Mouse (Mus musculus): Measurements from ENCODE around the gene Eng. TPM values are rescaled to one million over a fixed set of nuclear protein-coding genes. Genes with fewer than 3 reads are reported as not detected.

Gene Eng
- polyA plus RNA-seq, 1 experiment, result 31.6 TPM

DNA sequence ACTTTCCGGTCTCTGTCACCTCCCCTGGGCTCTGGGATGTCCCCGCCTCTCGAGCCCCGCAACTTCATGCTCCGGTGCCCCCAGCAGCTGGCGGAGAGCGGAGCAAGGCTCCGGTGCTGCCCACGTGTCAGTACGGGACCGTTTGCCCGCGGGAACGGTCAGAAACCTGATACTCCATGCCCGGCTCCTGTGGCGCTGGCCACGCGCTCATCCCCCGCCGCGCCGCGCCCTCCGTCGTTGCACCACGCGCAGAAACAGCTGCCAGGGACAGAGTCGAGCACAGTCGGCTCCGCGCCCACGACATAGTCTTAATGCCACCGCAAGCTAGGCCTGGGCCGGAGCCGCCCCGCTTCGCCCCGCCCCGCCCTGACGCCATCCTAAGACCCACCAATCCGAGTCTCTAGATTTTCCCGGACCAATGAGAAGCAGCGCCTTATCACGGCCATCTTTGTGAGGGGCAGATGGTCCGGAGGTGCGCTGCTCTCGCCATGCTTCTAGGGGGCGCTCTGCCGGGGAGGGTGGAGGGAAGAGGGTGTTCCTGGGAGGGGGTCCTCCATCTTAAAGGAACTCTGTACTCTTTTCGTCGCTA is 47.5 kb downstream of the Eng start:
- DNase-seq, result peak; percentile 95 to 96
- WGBS, result under 1% methylated on average over 51 of the region's 51 CpGs
- H3K27ac ChIP-seq (ENCODE audit: insufficient read depth, low read length), result peak overlapping the region; percentile 57
- TF ChIP-seq CTCF (IDR thresholded peaks at IDR 0.05; ENCODE audit: borderline replicate concordance, insufficient read depth, low read depth, low read length), result peak; percentile 82
- TF ChIP-seq POLR2A (IDR thresholded peaks at IDR 0.05; ENCODE audit: borderline replicate concordance, insufficient read depth, low read length), result peak; percentile 83
- peak overlapping the region; percentile 82 for H3K4me3 ChIP-seq (replicated peaks; ENCODE audit: insufficient read depth, low read depth, low read length)
- no peaks in the 10 kb centered on the region for H3K27me3 ChIP-seq (ENCODE audit: control insufficient read depth, insufficient read depth, low read length)
- peaks cover 4% of the 10 kb centered on the region; the same call in 1 of the 2 replicates for H3K4me1 ChIP-seq (ENCODE audit: control insufficient read depth, insufficient read depth, low read length)

DNA sequence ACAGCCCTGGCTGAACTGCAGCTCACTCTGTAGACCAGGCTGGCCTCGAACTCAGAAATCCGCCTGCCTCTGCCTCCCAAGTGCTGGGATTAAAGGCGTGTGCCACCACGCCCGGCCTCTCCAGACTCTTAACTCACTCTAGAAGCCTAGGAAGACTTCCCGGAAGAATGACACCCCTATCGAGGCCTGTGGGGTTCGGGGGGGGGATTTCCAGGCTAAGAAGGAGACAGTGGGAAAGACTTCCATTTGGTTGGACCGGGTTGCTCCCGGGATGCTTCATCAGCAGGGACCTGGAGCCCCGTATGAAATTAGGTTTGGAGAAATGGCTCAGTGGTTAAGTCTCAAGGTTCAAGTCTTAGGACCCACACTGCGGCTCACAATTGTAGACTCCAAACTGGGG is 48.3 kb downstream of the Eng start:
- Histone ChIP-seq H3K4me3 (replicated peaks; ENCODE audit: insufficient read depth, low read depth, low read length) (peak overlapping the region; percentile 82), H3K27ac (ENCODE audit: insufficient read depth, low read length) (no peak overlapping the region), H3K4me1 (ENCODE audit: control insufficient read depth, insufficient read depth, low read length) (peaks cover 4% of the 10 kb centered on the region; the same call in 1 of the 2 replicates), H3K27me3 (ENCODE audit: control insufficient read depth, insufficient read depth, low read length) (no peaks in the 10 kb centered on the region)
- no peak for TF ChIP-seq CTCF (IDR thresholded peaks at IDR 0.05; ENCODE audit: borderline replicate concordance, insufficient read depth, low read depth, low read length)
- WGBS, result 77% methylated on average over 12 of the region's 12 CpGs
- no peak for DNase-seq

DNA sequence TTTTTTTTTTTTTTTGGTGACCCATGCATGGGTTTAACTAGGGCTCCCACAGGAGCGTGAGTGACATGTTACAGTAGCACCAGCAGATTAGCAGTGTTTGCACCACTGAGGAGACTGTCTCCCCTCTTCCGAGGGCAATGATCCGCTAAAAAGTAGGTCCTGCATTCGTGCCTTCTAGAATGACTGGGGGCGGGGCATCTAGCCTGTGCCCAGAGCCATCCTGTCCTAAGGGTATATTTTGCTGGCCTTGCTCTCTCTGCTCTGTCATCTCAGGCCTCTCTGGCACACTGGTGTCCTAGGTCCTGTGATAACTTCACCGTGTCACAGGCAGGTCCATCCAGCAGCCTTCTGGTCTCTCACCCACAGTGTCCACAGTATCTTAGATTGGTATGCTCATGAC is 53.3 kb downstream of the Eng start:
- DNase-seq, result no peak
- no peak for TF ChIP-seq CTCF (IDR thresholded peaks at IDR 0.05; ENCODE audit: borderline replicate concordance, insufficient read depth, low read depth, low read length)
- no peak for TF ChIP-seq POLR2A (IDR thresholded peaks at IDR 0.05; ENCODE audit: borderline replicate concordance, insufficient read depth, low read length)
- Histone ChIP-seq H3K4me3 (replicated peaks; ENCODE audit: insufficient read depth, low read depth, low read length) (no peak overlapping the region), H3K27ac (ENCODE audit: insufficient read depth, low read length) (no peak overlapping the region), H3K4me1 (ENCODE audit: control insufficient read depth, insufficient read depth, low read length) (no peaks in the 10 kb centered on the region), H3K27me3 (ENCODE audit: control insufficient read depth, insufficient read depth, low read length) (no peaks in the 10 kb centered on the region)
- WGBS, result 78% methylated on average over 6 of the region's 6 CpGs

DNA sequence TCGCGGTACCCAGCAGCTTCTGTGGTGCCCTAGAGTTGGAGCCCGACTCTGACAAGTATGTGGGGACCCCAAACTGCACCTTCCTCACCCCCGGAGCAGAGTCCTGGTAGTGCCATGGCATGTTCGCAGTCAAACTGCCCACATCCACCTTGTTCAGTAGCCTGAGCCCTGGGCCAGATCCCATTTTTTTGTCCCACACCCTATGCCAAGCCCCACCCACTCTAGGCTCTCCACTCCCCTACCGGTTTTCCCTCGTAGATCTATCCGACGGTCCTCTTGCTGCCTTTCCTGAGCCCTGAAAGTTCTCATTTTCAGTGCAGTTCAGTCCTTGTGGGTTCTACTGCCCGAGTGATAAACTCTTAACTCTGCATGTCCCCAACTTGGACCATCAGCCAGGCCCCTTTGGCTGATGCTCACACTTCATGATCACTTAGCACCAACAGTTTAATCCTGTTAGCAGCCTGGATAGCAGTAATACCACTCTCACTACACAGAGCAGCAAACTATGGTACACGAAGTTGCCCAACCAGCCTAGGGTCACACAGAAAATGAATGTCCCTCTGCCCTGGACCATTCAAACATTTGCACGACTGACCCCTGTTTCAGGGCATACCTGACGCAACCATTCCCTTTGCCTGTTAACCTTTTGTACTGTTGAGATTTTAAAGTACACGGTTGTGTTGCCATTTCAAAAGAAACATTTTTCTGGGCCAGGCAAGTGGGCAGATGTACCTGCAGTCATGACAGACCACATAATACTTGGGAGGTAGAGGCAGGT is 54.8 kb downstream of the Eng start:
- no peak for DNase-seq
- H3K27me3 ChIP-seq (ENCODE audit: control insufficient read depth, insufficient read depth, low read length), result no peaks in the 10 kb centered on the region
- H3K4me1 ChIP-seq (ENCODE audit: control insufficient read depth, insufficient read depth, low read length), result no peaks in the 10 kb centered on the region
- no peak overlapping the region for H3K27ac ChIP-seq (ENCODE audit: insufficient read depth, low read length)
- no peak overlapping the region for H3K4me3 ChIP-seq (replicated peaks; ENCODE audit: insufficient read depth, low read depth, low read length)
- 78% methylated on average over 14 of the region's 14 CpGs for WGBS
- TF ChIP-seq CTCF (IDR thresholded peaks at IDR 0.05; ENCODE audit: borderline replicate concordance, insufficient read depth, low read depth, low read length) (no peak), POLR2A (IDR thresholded peaks at IDR 0.05; ENCODE audit: borderline replicate concordance, insufficient read depth, low read length) (no peak)

DNA sequence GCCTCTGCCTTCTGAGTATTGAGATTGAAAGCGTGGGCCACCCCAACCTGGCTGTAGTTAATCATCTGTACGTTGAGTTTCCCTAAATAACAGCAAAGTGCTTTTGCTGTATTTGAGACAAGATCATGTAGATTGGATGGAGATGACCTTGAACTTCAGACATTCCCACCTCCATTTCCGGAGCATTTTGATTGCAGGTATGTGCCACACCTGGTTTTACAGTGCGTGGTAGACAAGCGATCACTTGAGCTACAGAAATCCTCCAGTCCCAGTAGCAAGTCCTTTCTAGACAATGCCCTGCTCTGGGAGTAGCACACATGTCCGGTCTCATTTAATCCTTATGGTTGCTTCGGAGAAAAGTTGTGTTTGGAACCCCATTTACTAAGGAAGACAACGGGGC is 56.7 kb downstream of the Eng start:
- Histone ChIP-seq H3K27ac (ENCODE audit: insufficient read depth, low read length) (no peak overlapping the region), H3K27me3 (ENCODE audit: control insufficient read depth, insufficient read depth, low read length) (no peaks in the 10 kb centered on the region), H3K4me3 (replicated peaks; ENCODE audit: insufficient read depth, low read depth, low read length) (no peak overlapping the region), H3K4me1 (ENCODE audit: control insufficient read depth, insufficient read depth, low read length) (no peaks in the 10 kb centered on the region)
- TF ChIP-seq POLR2A (IDR thresholded peaks at IDR 0.05; ENCODE audit: borderline replicate concordance, insufficient read depth, low read length) (no peak), CTCF (IDR thresholded peaks at IDR 0.05; ENCODE audit: borderline replicate concordance, insufficient read depth, low read depth, low read length) (no peak)
- 93% methylated on average over 8 of the region's 8 CpGs for WGBS
- DNase-seq, result no peak

DNA sequence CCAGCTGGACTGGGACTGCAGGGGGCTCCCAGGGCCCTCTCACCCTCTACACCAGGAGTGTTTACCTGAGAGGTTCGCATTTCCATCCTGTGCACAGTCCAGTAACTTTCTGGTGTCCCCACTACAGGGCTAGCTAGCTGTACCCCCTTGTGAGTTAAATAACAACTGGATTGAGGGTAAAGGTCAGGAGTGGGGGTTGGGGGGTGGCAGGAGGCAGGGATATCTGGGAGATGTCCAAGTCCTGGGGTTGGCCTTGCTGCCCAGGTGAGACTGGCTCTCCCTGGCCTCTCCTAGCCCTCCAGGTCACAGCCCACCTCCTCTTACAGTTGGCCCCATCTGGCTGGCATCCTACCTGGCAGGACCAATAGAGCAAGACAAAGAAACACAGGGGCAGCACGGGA is 57.6 kb downstream of the Eng start, which contains the start of gene Fpgs:
Gene Fpgs (minus strand): TSS at position 125 of the 401 bp plus-strand sequence.
- TF ChIP-seq CTCF (IDR thresholded peaks at IDR 0.05; ENCODE audit: borderline replicate concordance, insufficient read depth, low read depth, low read length) (no peak), POLR2A (IDR thresholded peaks at IDR 0.05; ENCODE audit: borderline replicate concordance, insufficient read depth, low read length) (no peak)
- Histone ChIP-seq H3K27me3 (ENCODE audit: control insufficient read depth, insufficient read depth, low read length) (no peaks in the 10 kb centered on the region), H3K4me3 (replicated peaks; ENCODE audit: insufficient read depth, low read depth, low read length) (no peak within 1 kb of the TSS), H3K27ac (ENCODE audit: insufficient read depth, low read length) (no peak within 1 kb of the TSS), H3K4me1 (ENCODE audit: control insufficient read depth, insufficient read depth, low read length) (no peaks in the 10 kb centered on the region)
- 72% methylated on average over 2 of the region's 2 CpGs for WGBS
- DNase-seq, result no peak

DNA sequence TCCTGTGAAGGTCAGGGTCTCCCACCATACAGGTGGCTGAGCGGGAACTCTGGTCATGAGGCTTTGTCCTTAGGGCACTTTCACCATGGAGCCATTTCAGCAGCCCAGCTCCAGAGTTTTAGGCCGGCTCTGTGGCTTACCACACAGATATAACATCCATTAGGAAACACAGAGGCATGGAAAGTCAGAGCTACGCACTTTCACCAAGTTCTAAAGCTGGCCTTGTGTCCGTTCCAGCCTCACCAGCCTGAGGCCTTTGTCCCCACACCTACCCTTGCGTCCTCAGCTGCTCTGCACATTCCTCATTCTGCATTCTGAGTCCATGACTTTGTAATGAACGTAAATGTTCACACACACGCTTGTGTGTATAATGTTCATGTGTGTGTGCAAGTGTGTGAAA is 58.6 kb downstream of the Eng start:
- H3K27me3 ChIP-seq (ENCODE audit: control insufficient read depth, insufficient read depth, low read length), result no peaks in the 10 kb centered on the region
- 91% methylated on average over 7 of the region's 7 CpGs for WGBS
- DNase-seq, result no peak
- H3K4me1 ChIP-seq (ENCODE audit: control insufficient read depth, insufficient read depth, low read length), result no peaks in the 10 kb centered on the region
- TF ChIP-seq CTCF (IDR thresholded peaks at IDR 0.05; ENCODE audit: borderline replicate concordance, insufficient read depth, low read depth, low read length), result no peak
- no peak for TF ChIP-seq POLR2A (IDR thresholded peaks at IDR 0.05; ENCODE audit: borderline replicate concordance, insufficient read depth, low read length)
- H3K4me3 ChIP-seq (replicated peaks; ENCODE audit: insufficient read depth, low read depth, low read length), result no peak overlapping the region
- no peak overlapping the region for H3K27ac ChIP-seq (ENCODE audit: insufficient read depth, low read length)

DNA sequence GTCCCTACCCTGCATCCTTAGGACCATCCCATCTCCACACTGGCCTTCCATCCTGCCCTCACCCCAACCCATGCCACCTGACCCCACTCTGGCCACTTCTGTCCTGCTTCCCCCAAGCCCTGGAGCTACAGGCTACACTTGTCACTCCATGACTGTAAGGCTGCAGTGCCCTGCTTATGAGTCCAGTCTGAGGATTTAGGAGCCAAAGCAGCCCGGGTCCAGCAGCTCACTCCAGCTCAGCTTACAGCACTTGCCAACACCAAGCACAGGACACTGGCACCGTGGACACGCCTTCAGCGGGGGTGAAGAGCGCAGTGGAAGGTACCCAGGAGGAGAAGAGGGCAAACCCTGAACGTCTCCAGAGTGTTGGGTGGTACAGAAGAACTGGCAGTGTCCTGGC is 60.6 kb downstream of the Eng start:
- WGBS, result 84% methylated on average over 6 of the region's 6 CpGs
- DNase-seq, result no peak
- Histone ChIP-seq H3K27me3 (ENCODE audit: control insufficient read depth, insufficient read depth, low read length) (no peaks in the 10 kb centered on the region), H3K4me1 (ENCODE audit: control insufficient read depth, insufficient read depth, low read length) (0 out of 2 replicates have a peak, but pooled peaks cover 2% of the 10 kb centered on the region), H3K27ac (ENCODE audit: insufficient read depth, low read length) (no peak overlapping the region), H3K4me3 (replicated peaks; ENCODE audit: insufficient read depth, low read depth, low read length) (no peak overlapping the region)
- TF ChIP-seq CTCF (IDR thresholded peaks at IDR 0.05; ENCODE audit: borderline replicate concordance, insufficient read depth, low read depth, low read length) (no peak), POLR2A (IDR thresholded peaks at IDR 0.05; ENCODE audit: borderline replicate concordance, insufficient read depth, low read length) (no peak)
